Mouse (Mus musculus): ENCODE measurements at regions not wholly inside any gene's neighbourhood (a gene's known extent, or its start where the extent isn't known, plus 50 kb on each side); places are given as distances from the start of the nearest gene placed in this dataset.

- Histone ChIP-seq H3K27me3 (no peaks in the 10 kb centered on the region), H3K4me3 (replicated peaks) (no peak overlapping the region), H3K9me3 (no peaks in the 10 kb centered on the region), H3K36me3 (no peaks in the 10 kb centered on the region), H3K27ac (no peak overlapping the region), H3K4me2 (replicated peaks) (no peak overlapping the region), H3K4me1 (replicated peaks) (no peaks in the 10 kb centered on the region), H3K9ac (replicated peaks) (no peak overlapping the region)
- no peak for ATAC-seq
Measured at GRCm38 (mm10) chr14:94860191-94860590, 969.7 kb upstream of the Pcdh9 start.

GRCm38 (mm10) chr14:94869011-94869410 lies 978.5 kb upstream of the Pcdh9 start:
- WGBS: 45% methylated on average over 2 of the region's 2 CpGs
- H3K36me3 ChIP-seq: no peaks in the 10 kb centered on the region
- no peaks in the 10 kb centered on the region for H3K4me1 ChIP-seq (replicated peaks)
- no peak overlapping the region for H3K27ac ChIP-seq
- no peaks in the 10 kb centered on the region for H3K9me3 ChIP-seq
- H3K9ac ChIP-seq (replicated peaks): no peak overlapping the region
- no peak overlapping the region for H3K4me2 ChIP-seq (replicated peaks)
- no peaks in the 10 kb centered on the region for H3K27me3 ChIP-seq
- ATAC-seq: no peak
- no peak overlapping the region for H3K4me3 ChIP-seq (replicated peaks)

- H3K27ac ChIP-seq: no peak overlapping the region
- ATAC-seq: peak; percentile 78
- no peaks in the 10 kb centered on the region for H3K27me3 ChIP-seq
- no peak overlapping the region for H3K9ac ChIP-seq (replicated peaks)
- no peak overlapping the region for H3K4me2 ChIP-seq (replicated peaks)
- no peaks in the 10 kb centered on the region for H3K36me3 ChIP-seq
- no peaks in the 10 kb centered on the region for H3K4me1 ChIP-seq (replicated peaks)
- no peaks in the 10 kb centered on the region for H3K9me3 ChIP-seq
- H3K4me3 ChIP-seq (replicated peaks): no peak overlapping the region
- WGBS: 70% methylated on average over 3 of the region's 3 CpGs
Measured at GRCm38 (mm10) chr14:94886054-94886453, 995.0 kb upstream of the 4921530L21Rik start.

- Histone ChIP-seq H3K4me1 (replicated peaks) (no peaks in the 10 kb centered on the region), H3K4me2 (replicated peaks) (no peak overlapping the region), H3K27me3 (no peaks in the 10 kb centered on the region), H3K4me3 (replicated peaks) (no peak overlapping the region), H3K27ac (no peak overlapping the region), H3K36me3 (no peaks in the 10 kb centered on the region), H3K9ac (replicated peaks) (no peak overlapping the region), H3K9me3 (no peaks in the 10 kb centered on the region)
- ATAC-seq: no peak
- 76% methylated on average over 3 of the region's 3 CpGs for WGBS
Measured at GRCm38 (mm10) chr14:94895261-94895769, 985.7 kb upstream of the 4921530L21Rik start.

DNA sequence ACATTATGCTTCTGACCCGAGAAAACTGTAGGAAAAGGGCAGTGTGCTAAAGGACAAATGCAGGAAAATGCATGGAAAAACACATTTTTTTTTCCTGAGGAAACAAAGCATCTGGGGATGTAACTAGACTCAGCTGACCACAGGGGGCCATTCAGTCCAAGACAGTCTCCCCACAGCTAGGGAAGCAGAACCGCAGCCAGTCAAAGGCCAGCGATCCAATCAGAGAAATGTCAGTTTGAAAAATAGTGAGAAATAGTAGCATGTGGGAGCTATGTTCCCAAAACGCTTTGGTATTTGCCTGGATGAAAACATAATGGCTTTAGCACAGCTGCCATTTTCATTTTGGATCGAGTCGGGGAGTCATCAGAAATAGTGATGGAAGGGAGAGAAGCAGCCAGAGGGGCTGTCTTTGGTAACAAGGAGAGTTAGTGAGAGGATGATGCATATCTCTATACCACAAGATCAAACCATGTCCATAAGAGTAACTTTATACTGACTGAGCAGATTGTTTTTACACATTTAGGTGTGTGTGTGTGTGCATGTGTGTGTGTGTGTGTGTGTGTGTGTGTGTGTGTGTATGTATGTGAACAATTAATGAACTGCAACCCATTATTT lies 982.3 kb upstream of the 4921530L21Rik start:
- H3K4me1 ChIP-seq (replicated peaks): no peaks in the 10 kb centered on the region
- no peak overlapping the region for H3K9ac ChIP-seq (replicated peaks)
- 20% methylated on average over 6 of the region's 6 CpGs for WGBS
- H3K27ac ChIP-seq: peak overlapping the region; percentile 69
- peak; percentile 77 for ATAC-seq
- no peaks in the 10 kb centered on the region for H3K27me3 ChIP-seq
- H3K36me3 ChIP-seq: no peaks in the 10 kb centered on the region
- peak overlapping the region; percentile 28 for H3K4me2 ChIP-seq (replicated peaks)
- no peaks in the 10 kb centered on the region for H3K9me3 ChIP-seq
- no peak overlapping the region; the same call in 1 of the 2 replicates for H3K4me3 ChIP-seq (replicated peaks)

DNA sequence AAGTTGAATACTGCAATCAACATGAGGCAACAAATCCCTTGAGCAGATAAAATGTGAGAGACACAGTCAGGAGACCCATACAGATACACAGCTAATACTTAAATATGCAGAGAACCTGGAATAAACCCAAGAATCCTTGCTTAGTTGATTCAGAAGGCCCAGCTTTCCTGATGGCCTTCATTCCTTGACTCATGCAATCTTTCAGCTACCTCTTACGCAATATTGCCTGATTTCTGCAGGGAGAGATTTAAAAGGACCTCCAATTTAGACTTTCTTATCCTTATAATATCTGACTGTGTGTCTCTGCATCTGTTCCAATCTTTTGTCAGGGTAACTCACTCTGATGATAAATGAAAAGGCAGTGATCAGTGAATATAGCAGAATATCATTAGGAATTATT lies 968.7 kb upstream of the 4921530L21Rik start:
- Histone ChIP-seq H3K4me3 (replicated peaks) (no peak overlapping the region), H3K27me3 (no peaks in the 10 kb centered on the region), H3K27ac (no peak overlapping the region), H3K9me3 (no peaks in the 10 kb centered on the region), H3K4me2 (replicated peaks) (no peak overlapping the region), H3K36me3 (no peaks in the 10 kb centered on the region), H3K4me1 (replicated peaks) (no peaks in the 10 kb centered on the region), H3K9ac (replicated peaks) (no peak overlapping the region)
- WGBS: 93% methylated on average over 1 of the region's 1 CpGs
- no peak for ATAC-seq

GRCm38 (mm10) chr14:94941416-94941815 lies 939.6 kb upstream of the 4921530L21Rik start:
- no peak overlapping the region for H3K4me3 ChIP-seq (replicated peaks)
- no peaks in the 10 kb centered on the region for H3K4me1 ChIP-seq (replicated peaks)
- no peaks in the 10 kb centered on the region for H3K9me3 ChIP-seq
- no peak overlapping the region for H3K4me2 ChIP-seq (replicated peaks)
- WGBS: 87% methylated on average over 3 of the region's 3 CpGs
- no peaks in the 10 kb centered on the region for H3K36me3 ChIP-seq
- no peak overlapping the region for H3K27ac ChIP-seq
- no peak for ATAC-seq
- no peaks in the 10 kb centered on the region for H3K27me3 ChIP-seq
- H3K9ac ChIP-seq (replicated peaks): no peak overlapping the region
